Comparison of ENCODE assay signal across 8 mouse cellular contexts in genomic region chr5:48889395-48890194, GRCm38 (mm10).
A peak's percentile ranks its signal among the peaks of the same experiment; 100 is the strongest.
DNase-seq lines count a peak whose midpoint lies in the region; ATAC-seq lines count a peak whose summit lies in the region.

No protein-coding gene starts in this region.

- no peaks in the 10 kb centered on the region for H3K36me3 ChIP-seq in hindbrain, embryonic 11.5 days (ENCODE audit: control insufficient read depth, insufficient read depth, low read length)
- no peaks in the 10 kb centered on the region for H3K36me3 ChIP-seq in liver, embryonic 11.5 days (ENCODE audit: control insufficient read depth, insufficient read depth, low read length)
- H3K36me3 ChIP-seq in neural tube, embryonic 15.5 days = no peaks in the 10 kb centered on the region

- H3K27me3 ChIP-seq in hindbrain, embryonic 11.5 days (ENCODE audit: control insufficient read depth, insufficient read depth, low read length) = no peaks in the 10 kb centered on the region
- no peaks in the 10 kb centered on the region for H3K27me3 ChIP-seq in liver, embryonic 11.5 days (replicated peaks; ENCODE audit: control insufficient read depth, insufficient read depth, low read length)
- no peaks in the 10 kb centered on the region for H3K27me3 ChIP-seq in neural tube, embryonic 15.5 days (replicated peaks)

- H3K9ac ChIP-seq in hindbrain, embryonic 11.5 days (ENCODE audit: low read depth, low read length) = peak overlapping the region; percentile 7; the same call in 1 of the 2 replicates
- no peak overlapping the region for H3K9ac ChIP-seq in liver, embryonic 11.5 days (ENCODE audit: low read depth, low read length)
- H3K9ac ChIP-seq in neural tube, embryonic 15.5 days (replicated peaks) = peak overlapping the region; percentile 43; the same call in 1 of the 2 replicates

- intact Hi-C loops in gastrocnemius, postnatal 14 days (cut with DNase I; ENCODE audit: low total_unique reads) = no loop called here

- peak overlapping the region; percentile 46 for H3K4me2 ChIP-seq in hindbrain, embryonic 11.5 days (replicated peaks; ENCODE audit: low read depth, low read length)
- peak overlapping the region; percentile 40 for H3K4me2 ChIP-seq in liver, embryonic 11.5 days
- peak overlapping the region; percentile 80 for H3K4me2 ChIP-seq in neural tube, embryonic 15.5 days

- no peaks in the 10 kb centered on the region for H3K9me3 ChIP-seq in hindbrain, embryonic 11.5 days (ENCODE audit: control insufficient read depth, low read length)
- H3K9me3 ChIP-seq in liver, embryonic 11.5 days (ENCODE audit: control insufficient read depth, low read length) = no peaks in the 10 kb centered on the region
- no peaks in the 10 kb centered on the region for H3K9me3 ChIP-seq in neural tube, embryonic 15.5 days (replicated peaks)

- peak; percentile 93 for ATAC-seq in hindbrain, embryonic 11.5 days (ENCODE audit: low FRiP score)
- no peak for ATAC-seq in liver, embryonic 11.5 days (replicated peaks; ENCODE audit: low FRiP score)
- peak; percentile 84 for ATAC-seq in neural tube, embryonic 15.5 days (ENCODE audit: low FRiP score)

- DNase-seq in layer of hippocampus, postnatal 10 days (ENCODE audit: low spot score in 2 of 2) = peak; percentile 4 to 21
- DNase-seq in layer of hippocampus, adult 9-10 months (ENCODE audit: low spot score) = no peak
- DNase-seq in cerebellum, postnatal 14 days = peak; percentile 52 to 70
- peak; percentile 65 for DNase-seq in hindbrain, embryonic 11.5 days (ENCODE audit: low spot score)
- DNase-seq in liver, embryonic 11.5 days (ENCODE audit: low spot score) = peak; percentile 32
- no peak for DNase-seq in gastrocnemius, postnatal 14 days
- DNase-seq in spleen, postnatal 4 days (ENCODE audit: low spot score in 2 of 2) = no peak

- WGBS in hindbrain, embryonic 11.5 days = 6% methylated on average over 18 of the region's 18 CpGs
- 18% methylated on average over 18 of the region's 18 CpGs for WGBS in liver, embryonic 11.5 days
- 4% methylated on average over 18 of the region's 18 CpGs for WGBS in neural tube, embryonic 15.5 days

- H3K4me1 ChIP-seq in hindbrain, embryonic 11.5 days (replicated peaks; ENCODE audit: control insufficient read depth, insufficient read depth, low read length) = no peaks in the 10 kb centered on the region
- H3K4me1 ChIP-seq in liver, embryonic 11.5 days (replicated peaks; ENCODE audit: control insufficient read depth, insufficient read depth, low read length) = no peaks in the 10 kb centered on the region
- H3K4me1 ChIP-seq in neural tube, embryonic 15.5 days = peaks cover 7% of the 10 kb centered on the region; the same call in 1 of the 2 replicates

- H3K4me3 ChIP-seq in hindbrain, embryonic 11.5 days (ENCODE audit: low read depth, low read length) = peak overlapping the region; percentile 34
- H3K4me3 ChIP-seq in liver, embryonic 11.5 days (ENCODE audit: low read depth, low read length) = peak overlapping the region; percentile 10; the same call in 1 of the 2 replicates
- H3K4me3 ChIP-seq in neural tube, embryonic 15.5 days (replicated peaks) = peak overlapping the region; percentile 43

- no peak overlapping the region for H3K27ac ChIP-seq in hindbrain, embryonic 11.5 days (ENCODE audit: low read depth, low read length)
- no peak overlapping the region for H3K27ac ChIP-seq in liver, embryonic 11.5 days (ENCODE audit: low read depth, low read length)
- H3K27ac ChIP-seq in neural tube, embryonic 15.5 days (replicated peaks) = no peak overlapping the region

Comparison
In these comparisons a context has a peak if more than half of its experiments do, and no peak if none do; other contexts are left out.
1. DNase-seq: peak in layer of hippocampus, postnatal 10 days (2 of 2), cerebellum, postnatal 14 days (2 of 2), hindbrain, embryonic 11.5 days (single experiment) and liver, embryonic 11.5 days (single experiment); none in layer of hippocampus, adult 9-10 months (single experiment), gastrocnemius, postnatal 14 days (single experiment) and spleen, postnatal 4 days (0 of 2).
2. Peak in every context shown above with its lines, with median percentiles within 50 percentile points of each other: H3K4me2 ChIP-seq and H3K4me3 ChIP-seq.